Mouse (Mus musculus) midbrain, embryonic 16.5 days (tissue): ENCODE measurements around the gene Sox30. TPM values are rescaled to one million over a fixed set of nuclear protein-coding genes. Genes with fewer than 3 reads are reported as not detected.

Source experiments
- ATAC-seq: fragments of 200-750 bp; cut with Nextera tagmentation; 2 replicates; pipeline ENCODE4 v1.8.0; 2017; ENCODE audit warnings: moderate TSS enrichment
- H3K27ac ChIP-seq: fragments of 300-500 bp; sonication (generic); 2 replicates; pipeline ENCODE4 v1.5.1; 2014; ENCODE audit warnings: mild to moderate bottlenecking, low read length, mixed read lengths
- H3K27me3 ChIP-seq: fragments of 300-500 bp; sonication (generic); 2 replicates; pipeline ENCODE4 v1.6.1; 2014; ENCODE audit warnings: low read depth, low read length, mixed read lengths; ENCODE audit not compliant: control insufficient read depth, insufficient read depth
- H3K36me3 ChIP-seq: fragments of 300-500 bp; sonication (generic); 2 replicates; pipeline ENCODE4 v1.6.1; 2014; ENCODE audit warnings: mild to moderate bottlenecking, low read length, moderate library complexity, mixed read lengths; ENCODE audit not compliant: control insufficient read depth, insufficient read depth
- H3K4me1 ChIP-seq: fragments of 300-500 bp; sonication (generic); 2 replicates; pipeline ENCODE4 v1.6.1; 2014; ENCODE audit warnings: mild to moderate bottlenecking, low read length, mixed read lengths; ENCODE audit not compliant: control insufficient read depth, insufficient read depth
- H3K4me2 ChIP-seq: fragments of 300-500 bp; sonication (generic); 2 replicates; pipeline ENCODE4 v1.6.1; 2014; ENCODE audit warnings: mild to moderate bottlenecking, low read length, mixed read lengths
- H3K4me3 ChIP-seq: fragments of 300-500 bp; sonication (generic); 2 replicates; pipeline ENCODE4 v1.5.1; 2014; ENCODE audit warnings: low read depth, mild to moderate bottlenecking, low read length, moderate library complexity, mixed read lengths
- H3K9ac ChIP-seq: fragments of 300-500 bp; sonication (generic); 2 replicates; pipeline ENCODE4 v1.6.1; 2014; ENCODE audit warnings: low read depth, low read length, mixed read lengths
- H3K9me3 ChIP-seq: fragments of 300-500 bp; sonication (generic); replicated peaks from 2 replicates; pipeline ENCODE4 v1.6.1; 2014; ENCODE audit warnings: mild to moderate bottlenecking, low read length, mixed read lengths; ENCODE audit not compliant: control insufficient read depth, poor library complexity, severe bottlenecking
- WGBS: fragments of 180-500 bp; shearing (Covaris S2); extraction: QIAGEN DNeasy Blood & Tissue Kit; methylation state at CpG from one replicate; pipeline ENCODE4 v1.1.7; 2014; 5-methylcytosine and 5-hydroxymethylcytosine counted together
- polyA plus RNA-seq: library from polyadenylated mRNA; unstranded; fragments of >200 nt; fragmentation: Nextera tagmentation; extraction: Ambion mirVana; gene quantifications from 2 replicates; pipeline ENCODE4 v1.2.1, GENCODE M21; 2015

The Sox30 gene
- polyA plus RNA-seq: 0.06 and 0.08 TPM in 2 replicates

GRCm38 (mm10) chr11:45979946-45980892 is at the start of gene Sox30:
Gene Sox30 (plus strand): TSS chr11:45980310.
- peak within 1 kb of the TSS; percentile 81 for H3K4me2 ChIP-seq
- H3K4me3 ChIP-seq: peak within 1 kb of the TSS; percentile 67
- H3K36me3 ChIP-seq: no peaks in the 10 kb centered on the region
- H3K4me1 ChIP-seq: 0 out of 2 replicates have a peak, but pooled peaks cover 4% of the 10 kb centered on the region
- peak within 1 kb of the TSS; percentile 61 for H3K27ac ChIP-seq
- peak within 1 kb of the TSS; percentile 86 for H3K9ac ChIP-seq
- WGBS: 9% methylated on average over 78 of the region's 115 CpGs
- ATAC-seq: peak; percentile 98
- no peaks in the 10 kb centered on the region for H3K27me3 ChIP-seq
- H3K9me3 ChIP-seq: peaks cover 4% of the 10 kb centered on the region; the same call in 1 of the 2 replicates

- Histone ChIP-seq H3K4me1 (no peaks in the 10 kb centered on the region), H3K27ac (no peak overlapping the region), H3K27me3 (no peaks in the 10 kb centered on the region), H3K4me2 (no peak overlapping the region), H3K9me3 (no peaks in the 10 kb centered on the region), H3K4me3 (no peak overlapping the region), H3K36me3 (peaks cover 39% of the 10 kb centered on the region), H3K9ac (no peak overlapping the region)
- 93% methylated on average over 10 of the region's 10 CpGs for WGBS
- no peak for ATAC-seq
Measured at GRCm38 (mm10) chr11:45932771-45933170, 47.3 kb upstream of the Sox30 start.

DNA sequence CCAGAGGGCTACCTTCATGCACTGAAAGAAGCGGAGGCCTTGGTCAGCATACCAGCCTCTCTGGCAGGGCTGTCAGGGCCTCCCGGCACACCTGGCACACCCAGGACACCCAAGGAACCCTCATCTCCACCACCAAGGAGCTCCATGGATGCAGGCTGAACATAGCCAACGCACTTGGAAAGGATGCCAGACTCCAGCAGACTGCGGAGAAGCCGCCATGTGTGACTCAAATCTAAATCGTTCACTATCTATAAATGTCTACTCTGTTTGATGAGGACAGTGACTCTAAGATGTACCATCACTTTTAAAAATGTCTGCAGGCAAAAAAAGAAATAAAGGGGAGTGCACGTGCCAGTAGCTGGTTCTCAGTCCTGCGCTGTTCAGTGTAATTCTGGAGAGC is 42.6 kb upstream of the Sox30 start:
- H3K4me1 ChIP-seq: peaks cover 8% of the 10 kb centered on the region; the same call in 1 of the 2 replicates
- H3K9me3 ChIP-seq: no peaks in the 10 kb centered on the region
- H3K4me3 ChIP-seq: no peak overlapping the region
- no peaks in the 10 kb centered on the region for H3K27me3 ChIP-seq
- peaks cover 26% of the 10 kb centered on the region for H3K36me3 ChIP-seq
- H3K4me2 ChIP-seq: no peak overlapping the region
- no peak overlapping the region for H3K27ac ChIP-seq
- WGBS: 97% methylated on average over 8 of the region's 8 CpGs
- no peak for ATAC-seq
- no peak overlapping the region for H3K9ac ChIP-seq

DNA sequence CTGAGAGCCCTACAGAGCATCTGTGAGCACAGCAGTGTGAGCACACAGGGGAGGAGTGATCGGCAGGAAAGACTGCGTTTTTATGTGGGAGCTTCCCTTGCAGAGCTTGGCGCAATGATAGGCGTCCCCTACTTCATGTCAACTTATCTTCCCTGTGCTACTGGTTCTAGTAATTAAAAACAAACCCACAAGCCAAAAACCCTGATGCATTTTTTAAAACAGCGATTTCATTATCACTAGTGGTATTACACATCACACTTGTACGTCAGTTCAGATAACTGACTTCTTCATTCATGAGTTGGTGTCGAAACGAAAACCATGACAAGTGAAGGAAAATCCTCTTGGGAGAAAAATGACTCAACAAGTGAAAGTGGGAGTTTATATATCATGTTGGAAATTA is 41.2 kb upstream of the Sox30 start:
- no peak overlapping the region for H3K27ac ChIP-seq
- no peak overlapping the region for H3K9ac ChIP-seq
- H3K4me3 ChIP-seq: no peak overlapping the region
- no peak for ATAC-seq
- peaks cover 17% of the 10 kb centered on the region for H3K4me1 ChIP-seq
- peaks cover 17% of the 10 kb centered on the region for H3K36me3 ChIP-seq
- 93% methylated on average over 8 of the region's 8 CpGs for WGBS
- H3K9me3 ChIP-seq: no peaks in the 10 kb centered on the region
- no peak overlapping the region for H3K4me2 ChIP-seq
- no peaks in the 10 kb centered on the region for H3K27me3 ChIP-seq

- no peak for ATAC-seq
- WGBS: 89% methylated on average over 7 of the region's 7 CpGs
- no peak overlapping the region; the same call in 1 of the 2 replicates for H3K4me2 ChIP-seq
Measured at GRCm38 (mm10) chr11:45942281-45942680, 37.8 kb upstream of the Sox30 start.

DNA sequence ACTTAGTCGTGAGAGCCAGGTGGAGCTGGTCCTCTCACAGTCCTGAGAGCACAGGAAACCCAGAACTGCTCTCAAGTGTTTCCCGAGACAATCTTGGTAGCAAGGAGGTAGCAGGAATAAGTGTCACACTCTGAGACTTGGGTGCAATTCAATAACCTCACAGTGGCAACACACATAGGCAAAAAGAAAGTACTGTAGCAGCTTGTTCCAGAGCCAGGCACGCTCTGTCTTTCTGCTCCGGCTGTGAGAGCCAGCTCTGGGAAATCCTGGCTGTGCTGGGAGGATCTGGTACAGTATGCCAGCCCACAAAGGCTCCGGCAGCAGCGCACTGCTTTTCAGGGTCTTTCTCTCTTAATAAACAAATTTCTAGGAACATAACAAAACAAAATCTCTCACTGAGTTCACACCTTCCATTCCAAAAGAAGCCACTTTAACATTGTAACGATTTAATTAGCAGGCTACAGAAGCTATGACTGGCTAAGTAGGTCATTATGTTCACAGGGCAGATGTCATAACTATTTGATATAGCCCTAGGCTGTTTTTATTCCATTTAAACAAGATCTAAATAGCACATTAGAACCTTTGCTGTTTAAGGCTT is 36.9 kb upstream of the Sox30 start:
- H3K27ac ChIP-seq: peak overlapping the region; percentile 85
- peak overlapping the region; percentile 94 for H3K9ac ChIP-seq
- no peaks in the 10 kb centered on the region for H3K27me3 ChIP-seq
- peaks cover 17% of the 10 kb centered on the region for H3K4me1 ChIP-seq
- peak overlapping the region; percentile 93 for H3K4me3 ChIP-seq
- no peaks in the 10 kb centered on the region for H3K9me3 ChIP-seq
- no peaks in the 10 kb centered on the region for H3K36me3 ChIP-seq
- ATAC-seq: no peak
- WGBS: 48% methylated on average over 7 of the region's 7 CpGs
- H3K4me2 ChIP-seq: peak overlapping the region; percentile 79

More at GRCm38 (mm10) chr11:45942281-45942680, 37.8 kb upstream of the Sox30 start:
- Histone ChIP-seq H3K4me3 (no peak overlapping the region), H3K4me1 (peaks cover 17% of the 10 kb centered on the region), H3K27me3 (no peaks in the 10 kb centered on the region), H3K9me3 (no peaks in the 10 kb centered on the region), H3K36me3 (0 out of 2 replicates have a peak, but pooled peaks cover 2% of the 10 kb centered on the region), H3K27ac (no peak overlapping the region), H3K9ac (no peak overlapping the region)

- H3K9ac ChIP-seq: peak overlapping the region; percentile 94
- no peaks in the 10 kb centered on the region for H3K27me3 ChIP-seq
- peak overlapping the region; percentile 93 for H3K4me3 ChIP-seq
- WGBS: 0% methylated on average over 48 of the region's 49 CpGs
- peaks cover 17% of the 10 kb centered on the region for H3K4me1 ChIP-seq
- no peaks in the 10 kb centered on the region for H3K9me3 ChIP-seq
- no peaks in the 10 kb centered on the region for H3K36me3 ChIP-seq
- peak overlapping the region; percentile 79 for H3K4me2 ChIP-seq
- peak overlapping the region; percentile 85 for H3K27ac ChIP-seq
- ATAC-seq: peak; percentile 50
Measured at GRCm38 (mm10) chr11:45943891-45944642, 36.0 kb upstream of the Sox30 start.

DNA sequence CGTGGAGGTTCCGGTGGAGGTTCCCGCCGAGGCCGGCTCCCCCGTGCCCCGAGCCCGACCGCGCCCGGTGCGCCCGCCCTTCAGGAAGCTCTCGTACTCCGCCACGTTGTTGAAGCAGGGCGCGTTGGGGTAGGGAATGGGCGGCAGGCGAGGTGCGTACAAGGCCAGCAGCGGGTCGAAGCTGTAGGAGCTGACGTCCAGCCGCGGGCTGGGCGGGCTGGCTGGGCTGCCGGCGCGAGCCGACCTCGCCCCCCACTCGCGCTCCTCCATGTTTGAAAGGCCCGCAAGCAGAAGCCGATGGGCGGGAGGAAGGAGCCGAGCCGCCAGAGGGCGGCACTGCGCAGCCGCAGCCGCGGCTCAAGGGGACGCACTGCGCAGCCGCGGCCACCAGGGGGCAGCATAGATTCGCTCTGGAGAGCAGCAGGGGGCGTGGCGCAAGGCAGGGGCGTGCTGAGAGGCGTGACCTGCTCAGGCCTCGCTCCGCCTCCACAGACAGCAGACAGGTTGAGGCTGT is 35.4 kb upstream of the Sox30 start, which contains the start of gene Lsm11:
Gene Lsm11 (minus strand): TSS at position 293 of the 514 bp plus-strand sequence.
- WGBS: 0% methylated on average over 42 of the region's 55 CpGs
- Histone ChIP-seq H3K4me2 (peak within 1 kb of the TSS; percentile 79), H3K9me3 (no peaks in the 10 kb centered on the region), H3K36me3 (peaks cover 2% of the 10 kb centered on the region), H3K4me1 (peaks cover 17% of the 10 kb centered on the region), H3K9ac (peak within 1 kb of the TSS; percentile 94), H3K4me3 (peak within 1 kb of the TSS; percentile 93), H3K27me3 (no peaks in the 10 kb centered on the region), H3K27ac (peak within 1 kb of the TSS; percentile 85)
- peak; percentile 88 for ATAC-seq
